Mouse (Mus musculus) intestine, embryonic 14.5 days (tissue): ENCODE results near the gene Acads. TPM values are rescaled to one million over a fixed set of nuclear protein-coding genes. Genes with fewer than 3 reads are reported as not detected.

ENCODE experiments used
- ATAC-seq: fragments of 200-750 bp; cut with Nextera tagmentation; replicated peaks from 2 replicates; pipeline ENCODE4 v1.8.0; 2017; ENCODE audit warnings: low read depth, moderate number of reproducible peaks, moderate TSS enrichment, moderate library complexity; ENCODE audit not compliant: low FRiP score, low TSS enrichment
- DNase-seq: peaks from one replicate; pipeline ENCODE4 v3.0.0-alpha.2; 2018; ENCODE audit warnings: low spot score
- H3K27ac ChIP-seq: fragments of 300-500 bp; sonication (generic); 2 replicates; pipeline ENCODE4 v1.5.1; 2014; ENCODE audit warnings: low read depth, mild to moderate bottlenecking, control low read depth
- H3K27me3 ChIP-seq: fragments of 300-500 bp; sonication (generic); replicated peaks from 2 replicates; pipeline ENCODE4 v1.6.1; 2014; ENCODE audit warnings: low read length, control low read depth; ENCODE audit not compliant: control insufficient read depth, insufficient read depth
- H3K36me3 ChIP-seq: fragments of 300-500 bp; sonication (generic); 2 replicates; pipeline ENCODE4 v1.6.1; 2014; ENCODE audit warnings: low read length, control low read depth; ENCODE audit not compliant: control insufficient read depth, insufficient read depth
- H3K4me1 ChIP-seq: fragments of 300-500 bp; sonication (generic); replicated peaks from 2 replicates; pipeline ENCODE4 v1.6.1; 2014; ENCODE audit warnings: low read length, control low read depth, mixed read lengths; ENCODE audit not compliant: control insufficient read depth, insufficient read depth
- H3K4me2 ChIP-seq: fragments of 300-500 bp; sonication (generic); 2 replicates; pipeline ENCODE4 v1.6.1; 2014; ENCODE audit warnings: low read length
- H3K4me3 ChIP-seq: fragments of 300-500 bp; sonication (generic); 2 replicates; pipeline ENCODE4 v1.5.1; 2014; ENCODE audit warnings: low read depth, low read length, control low read depth, mixed read lengths
- H3K9ac ChIP-seq: fragments of 300-500 bp; sonication (generic); 2 replicates; pipeline ENCODE4 v1.6.1; 2014; ENCODE audit warnings: mild to moderate bottlenecking, low read length
- H3K9me3 ChIP-seq: fragments of 300-500 bp; sonication (generic); 2 replicates; pipeline ENCODE4 v1.6.1; 2016; ENCODE audit warnings: low read length, control low read depth; ENCODE audit not compliant: control insufficient read depth
- WGBS: fragments of 180-500 bp; shearing (Covaris S2); extraction: QIAGEN DNeasy Blood & Tissue Kit; methylation state at CpG from one replicate; pipeline ENCODE4 v1.1.7; 2014; 5-methylcytosine and 5-hydroxymethylcytosine counted together
- polyA plus RNA-seq: library from polyadenylated mRNA; unstranded; fragments of >200 nt; fragmentation: Nextera tagmentation; extraction: Ambion mirVana; gene quantifications from 2 replicates; pipeline ENCODE4 v1.2.1, GENCODE M21; 2014

Gene Acads
- polyA plus RNA-seq, 1 experiment from 2014 or later, result 57.3 TPM

DNA sequence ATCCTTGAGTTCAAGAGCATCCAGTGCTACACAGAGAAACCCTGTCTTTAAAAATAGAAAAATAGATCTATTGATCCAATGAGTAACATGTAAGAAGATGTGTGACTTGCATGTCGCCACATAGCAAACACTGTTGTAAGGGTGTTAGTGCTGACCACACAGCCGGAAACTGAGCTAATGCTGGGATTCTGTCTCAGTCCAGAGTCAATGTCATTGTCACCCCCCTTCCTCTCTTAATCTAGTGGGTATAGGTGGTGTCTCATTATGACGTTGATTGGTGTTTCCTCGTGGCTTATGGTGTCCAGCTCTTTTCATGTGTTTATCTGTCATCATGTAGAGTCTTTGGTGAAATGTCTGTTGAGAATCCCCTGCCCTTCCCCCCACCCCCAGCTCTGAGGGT is 52.9 kb downstream of the Acads start:
- 75% methylated on average over 4 of the region's 4 CpGs for WGBS
- H3K36me3 ChIP-seq, result peaks cover 21% of the 10 kb centered on the region
- H3K27me3 ChIP-seq, result no peaks in the 10 kb centered on the region
- no peak overlapping the region for H3K4me3 ChIP-seq
- H3K27ac ChIP-seq, result no peak overlapping the region
- no peaks in the 10 kb centered on the region for H3K9me3 ChIP-seq
- no peak overlapping the region for H3K9ac ChIP-seq
- DNase-seq (no peak), ATAC-seq (no peak)
- no peak overlapping the region for H3K4me2 ChIP-seq
- H3K4me1 ChIP-seq, result peaks cover 3% of the 10 kb centered on the region; the same call in 1 of the 2 replicates

DNA sequence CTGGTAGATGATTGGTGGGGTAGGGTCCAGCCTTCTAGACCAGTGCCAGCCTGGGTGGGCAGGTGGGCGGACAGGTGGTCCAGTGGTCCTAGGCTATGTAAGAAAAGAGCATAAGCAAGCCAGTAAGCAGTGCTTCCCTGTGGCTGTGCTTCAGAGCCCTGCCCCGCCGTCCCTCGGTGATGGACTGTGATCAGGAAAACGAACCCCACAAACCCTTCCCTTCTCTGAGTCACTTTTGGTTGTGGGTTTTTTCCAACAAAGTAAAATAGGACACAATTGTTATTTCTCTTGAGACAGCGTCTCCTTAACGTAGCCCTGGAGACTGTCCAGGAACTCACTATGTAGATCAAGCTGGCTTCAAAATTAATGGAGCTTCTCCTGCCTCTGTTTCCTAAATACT is 55.8 kb downstream of the Acads start:
- Histone ChIP-seq H3K27me3 (no peaks in the 10 kb centered on the region), H3K9ac (no peak overlapping the region), H3K4me2 (no peak overlapping the region), H3K27ac (no peak overlapping the region), H3K4me3 (no peak overlapping the region), H3K36me3 (peaks cover 21% of the 10 kb centered on the region), H3K9me3 (no peaks in the 10 kb centered on the region), H3K4me1 (no peaks in the 10 kb centered on the region)
- DNase-seq (no peak), ATAC-seq (no peak)
- 92% methylated on average over 7 of the region's 7 CpGs for WGBS

GRCm38 (mm10) chr5:115062566-115062965 is 56.6 kb downstream of the Acads start:
- ATAC-seq (no peak), DNase-seq (no peak)
- Histone ChIP-seq H3K27ac (no peak overlapping the region), H3K4me2 (no peak overlapping the region), H3K36me3 (peaks cover 21% of the 10 kb centered on the region), H3K4me3 (no peak overlapping the region), H3K9me3 (no peaks in the 10 kb centered on the region), H3K9ac (no peak overlapping the region), H3K4me1 (no peaks in the 10 kb centered on the region), H3K27me3 (no peaks in the 10 kb centered on the region)
- WGBS, result 81% methylated on average over 1 of the region's 1 CpGs

GRCm38 (mm10) chr5:115060977-115061376 is 58.2 kb downstream of the Acads start:
- WGBS, result 89% methylated on average over 3 of the region's 3 CpGs
- no peak for ATAC-seq

More at GRCm38 (mm10) chr5:115060977-115061376, 58.2 kb downstream of the Acads start:
- Histone ChIP-seq H3K9me3 (no peaks in the 10 kb centered on the region), H3K9ac (no peak overlapping the region), H3K27ac (no peak overlapping the region), H3K4me3 (no peak overlapping the region), H3K4me2 (no peak overlapping the region), H3K27me3 (no peaks in the 10 kb centered on the region), H3K4me1 (no peaks in the 10 kb centered on the region), H3K36me3 (peaks cover 21% of the 10 kb centered on the region)
- DNase-seq, result no peak

Other genes with a start within 250 kb of the Acads start
- gene Oasl2, start 222.4 kb downstream of the Acads start, polyA plus RNA-seq, result 5.1 and 8.3 TPM in 2 replicates
- gene Oasl1, start 196.1 kb downstream of the Acads start, polyA plus RNA-seq, result 1.7 and 2.3 TPM in 2 replicates
- 45.2 and 57.7 TPM in 2 replicates for gene 2210016L21Rik, start 177.2 kb downstream of the Acads start, polyA plus RNA-seq
- gene Hnf1a, start 148.3 kb downstream of the Acads start, polyA plus RNA-seq, result 8.4 and 10.0 TPM in 2 replicates
- 21.1 and 21.5 TPM in 2 replicates for gene Sppl3, start 108.2 kb downstream of the Acads start, polyA plus RNA-seq
- gene Gm10401, start 21.1 kb downstream of the Acads start, polyA plus RNA-seq, result 42.4 and 46.5 TPM in 2 replicates
- 30.6 and 31.0 TPM in 2 replicates for gene Unc119b, start 15.6 kb upstream of the Acads start, polyA plus RNA-seq
- gene Mlec, start 38.8 kb upstream of the Acads start, polyA plus RNA-seq, result 70.5 and 71.6 TPM in 2 replicates
- gene Cabp1, start 75.0 kb upstream of the Acads start, polyA plus RNA-seq, result 1.2 and 1.3 TPM in 2 replicates
- gene Pop5, start 116.5 kb upstream of the Acads start, polyA plus RNA-seq, result 134 and 140 TPM in 2 replicates
- 67.5 and 69.6 TPM in 2 replicates for gene Rnf10, start 153.6 kb upstream of the Acads start, polyA plus RNA-seq
- gene Coq5, start 160.3 kb upstream of the Acads start, polyA plus RNA-seq, result 54.4 and 57.6 TPM in 2 replicates
- gene Dynll1, start 181.7 kb upstream of the Acads start, polyA plus RNA-seq, result 1,564 and 1,605 TPM in 2 replicates
- 226 and 231 TPM in 2 replicates for gene Srsf9, start 207.8 kb upstream of the Acads start, polyA plus RNA-seq
- 33.7 and 40.2 TPM in 2 replicates for gene Gatc, start 221.8 kb upstream of the Acads start, polyA plus RNA-seq
- gene Triap1, start 221.9 kb upstream of the Acads start, polyA plus RNA-seq, result 59.8 and 65.9 TPM in 2 replicates
- 1,031 and 1,178 TPM in 2 replicates for gene Cox6a1, start 229.6 kb upstream of the Acads start, polyA plus RNA-seq